Mouse (Mus musculus): ENCODE measurements around the gene Etv5.
"Not testable (repeated sequence)": the region's sequence is repeated elsewhere in the genome, so short reads cannot be mapped to it uniquely, and the experiment has no call there.

The Etv5 gene

GRCm38 (mm10) chr16:22390348-22390897, 49.1 kb downstream of the Etv5 start:
- DNase-seq, result no peak

DNA sequence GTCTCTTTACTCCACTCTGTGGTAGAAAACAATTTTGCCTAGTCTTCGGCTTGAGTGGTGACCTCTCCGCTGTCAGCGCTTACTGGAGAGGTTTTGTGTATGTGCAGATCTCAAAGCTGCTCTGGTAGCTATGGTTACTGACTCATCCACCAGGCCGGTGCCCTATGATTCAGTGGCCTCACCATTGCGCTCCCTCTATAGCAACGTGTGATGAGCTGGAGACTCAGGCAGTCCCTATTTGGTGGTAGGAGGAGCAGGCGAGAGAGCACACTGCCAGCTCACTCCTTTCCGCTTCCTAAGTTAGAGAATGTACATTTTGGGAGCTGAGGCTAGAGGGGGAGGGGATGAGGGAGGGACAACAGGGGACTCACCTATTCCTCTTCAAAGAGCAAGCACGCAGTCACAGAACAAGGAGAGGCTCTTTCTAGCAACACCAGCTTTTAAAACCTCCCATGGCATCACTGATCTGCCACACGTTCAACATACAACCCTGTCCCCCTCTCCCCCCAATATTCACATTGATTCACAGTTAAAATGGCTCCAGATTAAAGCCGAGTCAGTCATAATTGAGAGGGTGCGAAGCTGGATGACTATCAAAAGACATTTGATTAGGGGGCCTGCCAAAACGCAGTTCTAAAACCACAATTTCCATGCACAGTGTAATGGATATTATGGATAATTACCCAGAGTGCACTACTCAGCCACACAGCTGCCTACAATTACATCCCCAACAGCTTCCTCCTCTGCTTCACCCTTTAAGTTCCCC, 50.2 kb downstream of the Etv5 start:
- no peak for DNase-seq

DNA sequence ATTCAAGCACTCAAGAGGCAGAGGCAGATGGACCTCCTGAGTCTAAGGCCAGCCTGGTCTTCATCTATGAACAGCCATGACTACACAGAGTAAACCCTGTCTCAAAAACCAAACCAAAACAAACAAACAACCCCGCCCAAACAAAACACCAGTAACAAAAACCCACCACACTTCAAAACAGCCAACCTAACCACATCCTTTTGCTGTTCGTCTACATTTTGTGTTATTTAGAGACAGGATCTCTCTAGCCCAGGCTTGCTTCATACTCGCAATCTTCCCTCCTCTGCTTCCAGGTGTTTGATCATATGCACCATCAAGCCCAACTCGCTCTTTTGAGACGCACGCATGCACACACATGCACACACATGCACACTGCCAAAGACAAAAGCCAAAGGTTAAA, 51.8 kb downstream of the Etv5 start:
- DNase-seq, result no peak

DNA sequence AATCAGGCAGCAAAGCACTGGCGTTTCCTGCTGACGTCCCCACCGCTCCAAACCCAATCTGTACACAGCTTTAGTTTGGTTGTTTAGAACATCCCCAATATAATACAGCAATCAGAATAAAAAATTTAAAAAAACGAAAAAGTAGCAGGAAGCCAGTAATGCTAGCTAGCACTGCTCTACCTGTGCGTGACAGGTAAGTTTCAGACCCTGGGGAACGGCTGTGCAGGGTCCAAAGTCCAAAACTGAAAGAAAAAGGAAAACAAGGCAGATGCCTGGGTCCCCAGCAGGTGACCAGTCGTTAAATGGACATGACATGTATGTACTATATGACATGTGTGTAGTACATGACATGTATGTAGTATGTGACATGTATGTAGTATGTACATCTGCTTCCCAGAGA, 57.5 kb downstream of the Etv5 start:
- DNase-seq, result not testable (repeated sequence)

DNA sequence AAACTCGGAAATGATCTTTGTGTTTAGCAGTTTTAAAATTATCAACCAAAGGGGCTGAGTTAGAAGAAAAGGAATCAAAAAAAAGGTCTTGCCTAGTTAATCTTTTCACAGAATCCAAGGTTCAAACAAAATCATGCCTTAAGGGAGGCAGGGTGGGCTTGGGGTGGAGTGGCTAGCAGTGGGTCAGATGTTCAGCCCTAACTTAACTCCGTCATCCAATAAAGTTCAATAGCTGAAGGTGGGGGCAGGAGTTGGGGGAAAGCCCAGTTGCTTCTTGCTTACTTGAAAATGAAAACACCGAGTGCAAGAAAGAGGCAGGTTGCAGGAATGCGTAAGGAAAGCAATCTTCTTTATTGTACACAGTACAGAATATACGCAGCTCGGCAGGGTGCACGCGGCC, 58.5 kb downstream of the Etv5 start:
- no peak for DNase-seq

DNA sequence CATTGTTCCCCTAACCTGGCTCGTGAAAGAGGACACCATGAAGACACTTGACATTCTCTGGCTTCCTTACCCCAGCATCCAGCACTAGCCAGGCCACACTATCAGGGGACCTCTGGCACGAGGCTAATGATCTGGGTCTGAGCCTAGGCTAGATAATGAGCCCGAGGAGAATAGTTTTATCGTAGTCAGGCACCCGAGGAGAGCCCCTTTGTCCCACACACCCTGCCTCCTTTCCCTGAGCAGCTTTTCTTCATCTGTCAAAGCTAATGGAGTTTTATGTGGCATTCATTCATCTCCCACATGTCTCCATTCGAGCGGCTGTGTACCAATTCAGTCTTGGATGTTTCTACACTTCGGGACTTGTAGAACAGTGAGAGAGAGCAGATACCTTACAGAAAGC, 59.5 kb downstream of the Etv5 start:
- DNase-seq, result no peak

DNA sequence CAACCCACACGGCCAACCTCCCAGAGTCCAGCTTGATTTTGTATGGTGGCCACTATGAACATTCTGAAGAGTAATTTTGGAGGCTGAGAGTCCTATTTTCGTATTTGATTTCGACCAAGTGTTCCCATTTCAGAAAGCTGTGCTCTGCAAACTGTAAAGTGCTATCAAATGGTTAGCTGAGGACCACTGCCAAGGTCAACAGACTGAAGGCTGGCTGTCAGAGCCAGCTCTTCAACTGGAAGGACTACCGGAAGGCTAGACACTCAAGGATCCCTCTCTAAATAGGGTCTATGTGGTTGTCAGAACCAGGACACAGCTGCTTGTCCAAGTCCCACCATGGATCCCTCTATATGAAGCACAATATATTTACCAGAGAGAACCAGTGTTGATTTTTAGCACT, 60.2 kb downstream of the Etv5 start:
- DNase-seq, result no peak

DNA sequence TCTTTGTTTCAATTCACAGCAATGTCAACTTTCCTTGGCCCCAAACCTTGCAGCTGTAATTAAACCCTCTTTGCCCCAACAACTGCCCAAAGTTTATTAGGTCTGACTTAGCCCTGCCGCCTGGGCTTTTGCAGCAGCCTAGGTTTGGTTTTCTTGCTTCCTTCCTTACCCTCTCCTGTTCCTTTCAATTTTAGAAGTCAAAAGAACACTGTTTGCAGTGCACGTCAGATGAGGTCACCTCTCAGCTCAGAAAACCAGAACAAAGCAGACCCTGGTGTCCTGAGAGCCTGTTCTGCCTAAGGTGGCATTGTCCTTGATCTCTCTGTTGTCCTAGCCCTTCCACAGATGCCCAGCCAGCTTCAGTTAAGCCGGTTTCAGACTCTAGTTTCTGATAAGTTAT, 61.8 kb downstream of the Etv5 start:
- no peak for DNase-seq

- DNase-seq, result no peak
Measured at GRCm38 (mm10) chr16:22374898-22375297, 64.6 kb downstream of the Etv5 start.

GRCm38 (mm10) chr16:22372701-22373124, 66.8 kb downstream of the Etv5 start:
- no peak for DNase-seq

- DNase-seq, result no peak
Measured at GRCm38 (mm10) chr16:22372225-22372624, 67.3 kb downstream of the Etv5 start.

- no peak for DNase-seq
Measured at GRCm38 (mm10) chr16:22367099-22367498, 72.4 kb downstream of the Etv5 start.

DNA sequence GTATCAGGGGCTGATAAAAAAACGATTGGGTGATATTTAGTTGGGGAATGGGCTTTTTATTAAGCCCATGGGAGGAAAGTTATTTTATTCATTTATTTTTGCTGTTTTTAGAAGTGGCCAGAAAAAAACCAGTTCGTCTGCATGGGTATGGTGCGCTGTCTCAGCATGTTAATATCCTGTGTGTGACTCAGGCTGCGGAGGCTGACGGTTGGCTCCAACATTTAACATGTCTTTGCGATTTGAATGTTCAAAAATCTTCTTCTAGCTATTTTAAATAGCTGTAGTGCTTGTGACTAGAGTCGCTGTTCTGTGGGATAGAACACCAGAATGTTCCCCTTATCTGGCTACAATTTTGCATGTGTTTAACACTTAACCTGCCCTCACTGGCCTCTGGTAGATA, 73.5 kb downstream of the Etv5 start:
- no peak for DNase-seq

- DNase-seq, result no peak
Measured at GRCm38 (mm10) chr16:22365596-22365995, 73.9 kb downstream of the Etv5 start.

DNA sequence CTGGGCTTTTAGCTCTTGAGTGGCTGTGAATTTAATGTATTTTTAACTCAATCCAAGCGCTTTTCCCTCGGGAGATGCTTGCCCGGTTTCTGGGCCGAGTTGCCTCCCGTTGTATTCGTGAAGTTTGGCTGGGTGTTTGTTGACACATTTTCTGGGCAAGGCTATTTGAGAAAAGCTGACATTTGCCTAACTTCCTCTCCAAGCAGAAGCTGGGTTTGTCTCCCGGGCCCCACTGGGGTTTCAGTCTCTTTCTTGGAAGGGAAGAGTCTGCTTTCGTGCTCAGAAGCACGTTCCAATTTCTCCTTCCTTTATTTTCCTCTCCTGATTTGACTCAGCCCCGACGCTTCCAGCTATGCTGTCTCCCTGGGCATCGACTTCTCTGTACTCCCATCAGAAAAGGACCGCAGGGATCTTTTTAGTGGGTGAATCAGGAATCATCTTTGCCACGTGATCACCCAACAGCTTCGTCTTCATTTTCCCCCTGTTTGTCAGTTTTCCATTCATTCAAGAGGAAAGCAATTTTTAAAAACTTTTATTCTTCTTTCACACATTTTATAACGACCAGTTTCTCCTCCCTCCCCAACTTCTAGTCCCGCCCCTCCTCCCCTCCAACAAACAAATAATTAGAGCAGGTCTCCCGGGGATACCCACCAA, 80.7 kb downstream of the Etv5 start:
- DNase-seq, result no peak

DNA sequence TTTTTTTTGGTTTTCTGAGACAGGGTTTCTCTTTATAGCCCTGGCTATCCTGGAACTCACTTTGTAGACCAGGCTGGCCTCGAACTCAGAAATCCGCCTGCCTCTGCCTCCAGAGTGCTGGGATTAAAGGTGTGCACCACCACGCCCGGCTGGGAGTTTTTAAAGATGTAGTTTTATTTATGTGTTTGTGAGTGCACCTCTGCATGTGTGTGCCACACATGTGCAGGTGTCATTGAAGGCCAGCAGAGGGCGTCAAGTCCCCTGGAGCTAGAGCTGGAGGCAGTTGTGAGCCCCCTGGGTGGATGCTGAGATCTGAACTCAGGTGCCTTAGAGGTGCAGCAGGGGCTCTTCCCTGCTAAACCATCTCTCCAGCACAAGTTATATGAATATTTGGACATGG, 85.3 kb downstream of the Etv5 start:
- not testable (repeated sequence) for DNase-seq

DNA sequence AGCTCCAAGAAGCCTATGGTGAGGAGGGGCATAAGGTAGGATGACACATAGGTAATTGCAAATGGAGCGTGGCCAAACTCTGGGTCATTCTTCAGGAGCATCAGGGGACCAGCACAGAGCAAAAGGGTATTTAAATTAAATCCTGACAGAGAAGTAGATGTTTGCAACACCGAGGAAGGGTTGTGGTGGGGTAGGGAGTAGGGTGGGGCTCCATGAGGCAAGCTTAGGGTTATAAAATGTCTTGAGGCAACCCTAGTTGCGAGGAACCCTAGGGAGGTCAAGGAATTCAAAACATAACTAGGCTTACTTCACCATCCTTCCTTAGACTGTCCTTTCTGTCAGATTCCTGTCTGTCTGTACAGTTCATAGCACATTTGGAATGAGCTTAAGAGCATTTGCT, 85.9 kb downstream of the Etv5 start:
- DNase-seq, result no peak

DNA sequence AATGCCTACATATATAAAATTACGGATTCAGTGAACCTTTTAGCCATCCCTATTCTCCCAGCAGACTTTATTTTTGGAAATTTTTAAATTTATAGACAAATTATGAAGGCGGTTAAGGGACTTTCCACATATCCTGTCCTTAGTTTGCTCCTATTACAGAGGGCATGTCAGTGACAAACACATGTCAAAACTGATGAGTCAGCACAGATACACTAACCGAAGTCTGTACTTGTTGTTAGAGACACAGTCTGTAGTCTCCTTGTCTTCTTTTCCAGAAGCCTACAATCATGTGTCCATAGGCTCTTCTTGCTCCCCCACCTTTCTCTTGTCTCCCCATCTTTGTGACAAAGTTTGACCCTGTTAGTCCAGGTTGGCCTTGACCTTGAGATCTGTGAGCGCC, 88.3 kb downstream of the Etv5 start:
- no peak for DNase-seq

DNA sequence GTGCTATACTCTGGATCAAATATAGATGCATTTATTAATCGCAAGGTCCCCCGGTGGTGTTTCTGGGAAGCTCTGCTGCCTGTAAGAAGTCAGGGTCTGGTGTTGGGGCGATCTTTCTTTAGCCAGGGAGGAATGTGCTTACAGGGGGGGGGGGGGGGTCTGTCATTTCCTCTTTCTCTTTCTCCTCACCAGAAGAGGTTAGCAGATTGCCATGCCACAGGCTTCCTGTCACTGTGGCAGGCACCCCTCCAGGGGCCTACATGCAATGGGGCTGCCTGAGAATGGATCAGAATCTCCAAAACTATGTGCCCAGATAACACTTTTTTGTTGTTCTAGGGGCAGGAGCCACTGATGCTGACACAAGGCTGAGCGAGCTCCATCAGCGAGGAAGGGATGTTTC, 89.7 kb downstream of the Etv5 start:
- no peak for DNase-seq

DNA sequence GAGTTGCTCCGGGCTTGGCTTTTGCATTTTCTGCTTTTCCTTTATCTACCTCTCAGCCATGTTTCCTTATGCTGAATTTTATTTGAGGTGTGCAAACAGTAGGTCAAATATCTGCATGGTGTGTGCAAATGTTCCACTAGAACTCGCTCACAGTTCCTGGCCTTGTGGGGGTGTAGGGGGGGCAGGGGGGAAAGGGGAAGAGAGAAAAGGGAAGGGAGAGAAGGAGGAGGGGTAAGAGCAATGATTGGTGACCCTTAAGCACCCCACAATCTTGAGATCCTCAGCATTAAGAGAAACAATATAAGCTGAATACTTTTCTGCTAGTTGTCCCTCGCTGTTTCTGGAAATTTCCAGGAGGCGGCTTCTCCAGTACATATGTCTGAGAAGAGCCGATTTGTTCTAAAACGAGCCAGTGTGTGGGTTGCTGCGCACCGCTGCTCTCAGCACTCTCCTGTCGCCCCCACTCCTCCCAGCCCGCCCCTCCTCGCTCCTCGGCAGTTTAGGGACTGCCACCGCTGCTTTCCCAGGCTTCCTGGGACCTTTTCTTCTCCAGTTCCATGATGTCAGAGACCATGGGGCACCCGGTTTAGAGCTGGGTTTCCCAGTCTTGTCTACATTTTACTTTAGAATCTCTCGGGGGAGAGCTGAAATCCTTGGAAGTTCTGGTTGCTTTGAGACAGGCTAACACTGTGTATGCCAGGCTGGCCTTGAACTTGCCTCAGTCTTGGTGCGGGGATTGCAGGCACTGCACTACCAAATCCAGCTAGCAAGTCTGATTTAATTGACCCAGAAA, 90.8 kb downstream of the Etv5 start:
- no peak for DNase-seq

GRCm38 (mm10) chr16:22348014-22348413, 91.5 kb downstream of the Etv5 start:
- DNase-seq, result no peak

GRCm38 (mm10) chr16:22341236-22341671, 98.3 kb downstream of the Etv5 start:
- no peak for DNase-seq

DNA sequence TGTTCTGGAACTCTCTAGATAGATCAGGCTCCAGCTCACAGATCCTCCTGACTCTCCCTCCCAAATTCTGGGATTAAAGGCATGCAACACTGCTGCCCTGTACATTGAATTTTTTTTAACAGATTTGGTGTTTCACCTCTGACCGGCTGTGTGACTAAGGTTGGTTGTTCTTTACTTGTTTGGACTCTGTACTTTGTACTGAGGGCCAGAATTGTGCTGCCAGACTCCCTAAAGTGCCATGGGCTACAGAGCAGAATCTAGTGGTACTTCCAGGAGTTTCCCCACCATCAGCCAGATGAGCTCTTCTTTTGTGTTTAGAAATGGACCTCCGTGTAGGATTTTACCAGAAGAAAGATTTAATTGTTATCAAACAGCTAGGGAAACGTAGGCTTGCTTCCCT, 103.7 kb downstream of the Etv5 start:
- DNase-seq, result no peak

Data from cerebellum, postnatal 36 days (tissue).